Mouse (Mus musculus) layer of hippocampus, adult 9-11 months (tissue): ENCODE measurements around the gene Dnajb8.

Source experiments
- DNase-seq: peaks from one replicate; pipeline ENCODE4 v3.0.0; 2022

Gene Dnajb8

DNA sequence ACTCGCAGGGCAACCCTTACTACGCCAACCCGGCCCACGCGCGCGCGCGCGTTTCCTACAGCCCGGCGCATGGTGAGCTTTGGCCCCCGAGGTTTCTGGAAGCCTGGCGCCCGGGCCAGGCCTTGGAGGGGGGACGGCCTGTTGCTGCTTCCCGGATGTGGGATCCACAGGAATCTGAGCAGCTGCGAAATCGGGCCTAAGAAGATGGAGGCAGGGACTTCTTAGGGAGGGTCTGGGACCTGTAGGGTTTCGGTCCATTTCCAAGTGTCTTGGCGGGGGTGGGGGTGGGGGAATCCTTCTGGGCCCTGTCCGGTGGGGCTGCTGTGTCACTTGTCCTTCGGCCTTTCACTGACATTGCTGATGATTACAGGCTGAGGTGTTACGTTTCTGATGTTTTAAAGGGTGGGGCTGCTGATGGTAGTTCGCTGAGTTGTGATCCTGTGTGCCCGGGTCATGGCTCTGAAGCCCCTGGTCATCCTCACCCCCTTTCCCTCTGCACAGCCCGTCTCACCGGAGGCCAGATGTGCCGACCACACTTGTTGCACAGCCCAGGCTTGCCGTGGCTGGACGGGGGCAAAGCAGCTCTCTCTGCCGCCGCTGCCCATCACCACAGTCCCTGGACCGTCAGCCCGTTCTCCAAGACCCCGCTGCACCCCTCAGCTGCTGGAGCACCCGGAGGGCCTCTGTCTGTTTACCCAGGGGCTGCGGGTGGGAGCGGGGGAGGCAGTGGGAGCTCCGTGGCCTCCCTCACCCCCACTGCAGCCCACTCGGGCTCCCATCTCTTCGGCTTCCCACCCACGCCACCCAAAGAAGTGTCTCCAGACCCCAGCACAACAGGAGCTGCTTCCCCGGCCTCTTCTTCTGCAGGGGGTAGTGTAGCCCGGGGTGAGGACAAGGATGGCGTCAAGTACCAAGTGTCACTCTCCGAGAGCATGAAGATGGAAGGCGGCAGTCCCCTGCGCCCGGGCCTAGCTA is 22.1 kb upstream of the Dnajb8 start:
- DNase-seq = no peak

DNA sequence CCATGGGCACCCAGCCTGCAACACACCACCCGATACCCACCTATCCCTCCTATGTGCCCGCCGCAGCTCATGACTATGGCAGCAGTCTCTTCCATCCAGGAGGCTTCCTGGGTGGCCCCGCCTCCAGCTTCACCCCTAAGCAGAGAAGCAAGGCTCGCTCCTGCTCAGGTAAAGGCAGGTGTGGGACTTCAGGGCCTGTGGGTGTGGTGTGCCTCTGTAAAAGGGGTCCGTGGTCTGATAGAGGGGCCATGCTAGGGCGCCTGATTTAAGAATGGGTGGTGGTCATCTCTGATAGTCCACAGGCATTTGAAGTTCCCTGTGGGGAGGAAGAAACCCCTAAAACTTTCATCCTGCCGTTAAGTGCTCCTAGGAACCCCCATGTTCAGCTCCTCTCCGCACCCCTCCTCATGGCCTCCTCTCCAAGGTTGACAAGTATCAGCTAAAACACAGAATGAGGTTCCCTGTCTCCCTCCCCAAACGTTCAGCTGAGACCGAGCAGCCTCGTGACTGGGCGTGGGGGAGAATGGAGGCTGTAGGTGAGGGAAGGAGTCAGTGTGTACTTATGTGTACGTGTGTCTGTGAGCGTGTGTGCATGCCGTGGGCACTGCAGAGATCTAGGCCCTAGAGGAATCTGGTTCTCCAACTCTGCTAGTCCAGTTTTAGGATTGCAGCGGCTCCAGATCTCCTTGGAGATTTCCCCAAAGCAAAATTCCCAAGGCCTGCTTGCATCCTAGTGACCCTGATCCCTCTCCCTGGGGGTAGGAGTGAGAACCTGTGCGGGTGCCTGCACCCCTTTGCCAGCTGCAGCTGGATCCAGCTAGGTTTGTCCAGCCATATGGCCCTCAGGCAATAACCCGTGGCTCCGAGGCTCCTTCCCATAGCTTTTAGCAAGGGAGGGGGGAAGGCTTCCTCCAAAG is 21.1 kb upstream of the Dnajb8 start:
- DNase-seq = no peak

DNA sequence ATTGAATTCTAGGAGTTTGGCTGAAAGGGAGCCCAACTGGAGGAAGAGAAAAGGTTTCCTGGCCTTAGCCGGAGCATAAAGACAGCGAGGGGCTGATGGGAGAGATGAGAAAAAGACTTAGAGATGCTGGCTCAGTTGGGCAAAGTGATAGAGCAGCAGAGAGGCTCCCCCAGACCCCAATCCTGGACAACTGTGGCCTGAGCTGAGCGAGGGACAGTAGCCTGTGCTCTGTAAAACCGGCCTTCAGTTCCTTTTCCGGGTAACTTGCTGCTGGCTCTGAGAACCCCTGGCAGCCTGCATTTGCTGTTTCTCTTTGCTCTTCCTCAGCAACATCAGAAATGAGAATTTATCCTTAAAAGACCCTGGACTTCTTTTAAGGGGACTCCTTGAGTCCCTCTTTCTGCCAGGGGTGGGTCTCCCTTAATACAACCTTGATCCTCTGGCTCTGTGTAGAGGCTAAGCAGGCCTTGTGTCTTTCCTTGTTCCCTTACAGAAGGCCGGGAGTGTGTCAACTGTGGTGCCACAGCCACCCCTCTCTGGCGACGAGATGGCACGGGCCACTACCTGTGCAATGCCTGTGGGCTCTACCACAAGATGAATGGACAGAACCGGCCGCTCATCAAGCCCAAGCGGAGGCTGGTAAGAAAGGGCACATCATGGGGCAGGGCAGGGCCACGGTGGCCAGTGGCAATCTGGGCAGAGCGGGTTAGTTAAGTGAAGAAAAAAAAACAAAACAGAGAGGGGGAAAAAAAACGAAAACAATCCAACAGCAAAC is 20.0 kb upstream of the Dnajb8 start:
- no peak for DNase-seq

DNA sequence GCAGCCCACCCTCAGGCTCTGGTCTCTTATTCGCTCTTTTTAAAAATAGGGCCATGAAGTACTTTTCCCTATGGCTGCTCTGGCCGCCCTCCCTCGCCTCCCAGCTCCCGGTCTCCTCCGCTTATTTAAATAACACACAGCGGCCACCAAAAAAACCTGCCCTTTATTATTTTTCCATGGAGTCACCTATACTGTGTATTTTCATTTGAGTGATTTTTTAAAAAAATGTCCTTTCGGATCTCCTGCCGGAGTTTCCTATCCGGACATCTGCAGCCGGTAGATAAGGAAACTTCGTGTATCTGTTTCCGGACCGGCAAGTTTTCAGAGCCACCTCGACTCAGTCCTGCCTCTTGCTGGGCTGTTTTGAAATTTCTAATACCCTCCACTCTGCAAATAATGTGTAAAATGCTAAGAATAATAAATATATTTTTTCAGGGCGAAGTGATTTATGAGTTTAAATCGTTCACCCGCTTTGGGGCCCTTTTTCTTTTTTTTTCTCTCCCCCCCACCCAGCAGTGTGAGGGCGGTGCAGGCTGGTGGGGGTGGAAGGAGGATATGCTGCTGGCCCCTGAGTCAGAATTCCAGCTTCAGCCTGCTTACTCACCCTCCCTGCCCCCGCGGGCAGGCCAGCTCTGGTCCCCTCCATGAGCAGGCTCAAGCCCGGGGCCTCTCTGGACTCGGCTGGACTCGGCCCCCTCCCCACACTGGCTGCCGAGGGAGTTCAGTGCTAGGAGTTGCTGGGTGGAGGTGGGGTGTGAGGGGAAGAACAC is 19.0 kb upstream of the Dnajb8 start:
- DNase-seq = no peak

DNA sequence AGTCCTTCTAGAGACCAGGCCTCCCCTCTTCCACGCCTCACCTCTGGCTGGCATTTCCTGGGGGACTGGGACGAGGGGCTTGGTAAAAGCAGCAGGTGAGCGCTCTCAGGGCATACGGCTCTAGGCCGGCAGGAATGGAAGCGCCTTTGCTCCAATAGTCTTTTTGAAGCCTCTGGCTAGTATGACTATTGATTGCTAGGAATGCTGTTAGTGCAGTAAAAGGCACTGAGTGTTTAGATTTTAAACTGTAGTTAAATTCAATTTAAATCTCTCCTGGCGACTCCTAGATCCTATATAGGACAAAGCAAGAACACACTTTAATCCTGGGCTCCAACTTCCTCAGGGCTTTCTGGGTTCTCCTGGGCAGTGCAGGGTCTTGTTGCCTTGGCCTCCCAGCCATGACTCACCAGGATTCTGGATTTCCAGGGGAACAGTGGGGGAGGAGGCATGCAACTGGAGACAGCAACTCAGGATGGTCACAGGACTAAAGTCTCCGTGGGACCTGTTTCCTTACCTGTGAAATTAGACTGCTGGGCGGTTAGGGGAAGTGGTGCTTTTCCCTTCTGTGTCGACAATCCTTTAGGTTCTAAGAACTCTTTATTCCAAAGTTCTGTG is 18.2 kb upstream of the Dnajb8 start:
- DNase-seq = no peak

DNA sequence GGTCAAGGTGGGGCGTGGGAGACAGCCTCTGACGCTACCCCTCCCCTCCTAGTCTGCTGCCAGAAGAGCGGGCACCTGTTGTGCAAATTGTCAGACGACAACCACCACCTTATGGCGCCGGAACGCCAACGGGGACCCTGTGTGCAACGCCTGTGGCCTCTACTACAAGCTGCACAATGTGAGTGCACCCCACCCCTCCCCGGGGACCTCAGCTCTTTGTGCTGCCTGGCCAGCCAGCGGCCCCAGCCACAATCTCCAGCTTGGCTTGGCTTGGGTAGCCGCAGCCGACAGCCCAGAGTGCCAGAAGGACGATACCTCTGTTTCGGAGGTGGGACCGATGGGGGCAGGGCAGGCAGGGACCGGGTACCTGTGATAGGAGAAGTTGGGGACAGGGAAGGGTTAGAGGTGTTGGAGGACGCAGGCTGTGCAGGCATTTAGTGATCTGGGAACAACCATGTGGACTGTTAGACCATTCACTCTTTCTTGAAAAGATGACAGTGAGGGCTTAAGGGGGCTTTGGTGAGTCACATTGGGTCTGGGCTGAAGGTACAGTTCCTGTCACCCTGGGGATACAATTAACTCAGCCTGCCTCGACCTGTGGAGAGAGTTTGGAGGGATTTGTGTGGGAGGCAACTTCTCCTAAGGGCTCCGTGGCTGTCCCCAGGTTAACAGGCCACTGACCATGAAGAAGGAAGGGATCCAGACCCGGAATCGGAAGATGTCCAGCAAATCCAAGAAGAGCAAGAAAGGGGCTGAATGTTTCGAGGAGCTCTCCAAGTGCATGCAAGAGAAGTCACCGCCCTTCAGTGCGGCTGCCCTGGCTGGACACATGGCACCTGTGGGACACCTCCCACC is 17.3 kb upstream of the Dnajb8 start:
- no peak for DNase-seq

DNA sequence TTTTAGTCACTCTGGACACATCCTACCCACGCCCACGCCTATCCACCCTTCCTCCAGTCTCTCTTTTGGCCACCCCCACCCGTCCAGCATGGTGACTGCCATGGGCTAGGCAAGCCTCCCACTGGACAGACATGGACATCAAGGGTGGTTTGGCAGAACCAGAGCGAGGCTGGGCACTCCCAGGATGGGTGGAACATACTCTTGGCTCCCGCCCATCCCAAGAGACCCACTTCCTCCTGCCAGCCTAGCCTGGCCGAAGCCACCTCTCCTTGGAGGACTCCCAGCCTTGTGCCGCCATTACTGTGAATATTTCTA is 16.7 kb upstream of the Dnajb8 start:
- DNase-seq = no peak

DNA sequence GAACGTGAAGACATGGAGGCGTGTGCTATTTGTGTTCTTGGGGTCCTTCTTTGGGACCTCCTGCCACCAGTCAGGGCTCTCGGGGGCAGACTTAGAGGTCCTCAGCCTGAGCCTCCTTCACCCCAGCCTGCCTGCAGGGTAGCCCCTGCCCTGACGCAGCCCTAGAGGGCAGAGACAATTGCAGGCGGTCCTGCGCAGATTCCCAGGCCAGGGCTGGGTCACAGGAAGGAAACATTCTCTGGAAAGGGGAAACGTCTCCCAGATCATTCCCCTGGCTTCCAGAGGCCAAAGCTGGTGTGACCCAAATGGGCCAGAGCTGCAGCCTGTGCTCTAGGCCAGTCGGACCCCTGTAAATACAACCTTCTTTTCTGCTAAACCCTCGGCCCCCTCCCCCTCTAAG is 16.1 kb upstream of the Dnajb8 start:
- no peak for DNase-seq

DNA sequence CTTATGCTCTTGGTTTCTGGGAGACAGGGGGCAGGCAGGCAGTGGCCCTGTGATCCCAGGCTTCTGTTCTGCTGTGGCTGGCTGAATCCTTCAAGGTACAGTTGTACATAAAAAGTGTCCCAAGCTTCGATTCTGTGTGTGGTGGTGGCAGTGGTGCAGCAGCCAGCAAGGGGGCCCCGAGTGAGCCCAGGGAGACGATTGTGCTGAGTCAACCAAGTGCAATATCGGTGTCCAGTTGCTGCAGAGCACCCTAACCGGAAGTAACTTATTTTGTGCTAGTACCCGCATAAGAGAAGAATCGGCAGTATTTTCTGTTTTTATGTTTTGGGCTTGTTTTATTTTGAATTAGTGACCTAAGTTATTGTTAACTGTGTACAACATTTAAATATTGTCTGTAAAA is 15.5 kb upstream of the Dnajb8 start:
- no peak for DNase-seq

DNA sequence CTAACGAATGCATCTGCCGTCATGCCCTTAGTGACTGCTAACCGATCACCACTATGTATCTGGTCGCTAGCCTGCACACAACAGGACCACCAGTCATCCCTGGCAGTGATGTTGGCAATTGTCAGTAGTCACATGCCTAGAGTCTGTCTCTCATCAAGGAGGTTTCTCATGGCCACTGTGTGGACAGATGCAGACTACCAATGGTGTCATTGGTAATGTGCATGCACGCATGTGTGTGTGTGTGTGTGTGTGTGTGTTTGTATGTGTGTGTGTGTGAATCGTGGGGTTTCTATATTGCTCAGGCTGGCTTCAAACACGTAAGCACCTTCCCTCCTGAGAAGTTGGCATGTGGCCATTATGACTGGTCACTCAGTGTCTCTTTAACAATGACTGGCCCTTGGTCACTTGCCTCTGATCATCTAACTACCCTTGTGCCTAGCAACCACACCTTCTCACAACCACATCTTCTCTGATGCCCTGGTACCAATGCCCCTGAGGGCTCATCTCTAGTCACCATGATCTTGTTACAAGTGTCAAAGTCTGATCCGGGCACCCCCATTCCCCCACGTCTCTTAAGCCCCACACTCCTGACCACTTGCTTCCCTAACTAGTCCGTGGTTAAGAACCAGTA is 14.6 kb upstream of the Dnajb8 start:
- DNase-seq = no peak

DNA sequence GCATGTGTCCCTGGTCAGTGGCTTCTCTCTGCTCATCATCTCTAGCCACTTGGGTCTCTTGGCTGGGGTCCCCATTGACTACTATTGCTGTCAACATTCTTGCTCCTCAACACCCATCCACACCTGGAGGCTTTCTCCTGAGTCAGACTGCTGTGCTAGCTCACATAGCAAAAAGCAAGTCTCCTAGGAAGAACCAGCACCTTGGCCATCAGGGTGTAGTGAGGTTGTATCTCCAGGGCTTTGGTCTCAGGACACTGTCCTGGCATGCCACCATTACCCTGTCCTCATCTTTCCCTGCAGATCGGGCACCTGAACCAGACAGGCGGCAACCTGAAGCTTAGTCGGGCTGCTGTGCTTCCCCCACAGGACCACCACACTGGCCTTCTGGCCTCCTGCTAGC is 13.7 kb upstream of the Dnajb8 start:
- DNase-seq = no peak

DNA sequence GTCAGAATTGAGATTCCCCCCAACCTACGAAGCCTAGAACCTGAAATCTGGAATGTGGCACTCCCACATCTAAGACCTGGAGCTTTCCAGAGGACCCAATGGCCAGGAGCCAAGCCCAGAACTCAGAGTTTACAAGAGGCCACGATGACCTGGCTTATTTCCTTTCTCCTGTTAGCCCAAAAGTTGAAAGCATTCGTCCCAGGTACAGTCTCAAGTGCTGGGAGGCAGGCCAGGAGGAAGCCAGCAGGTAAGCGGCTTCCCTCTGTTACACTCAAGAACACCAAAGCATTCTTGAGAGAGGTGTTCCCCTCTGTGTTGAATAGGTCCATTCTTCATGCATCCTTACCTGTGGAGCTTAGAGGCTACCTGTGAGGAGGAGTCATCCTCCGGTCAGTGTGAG is 12.6 kb upstream of the Dnajb8 start:
- no peak for DNase-seq

DNA sequence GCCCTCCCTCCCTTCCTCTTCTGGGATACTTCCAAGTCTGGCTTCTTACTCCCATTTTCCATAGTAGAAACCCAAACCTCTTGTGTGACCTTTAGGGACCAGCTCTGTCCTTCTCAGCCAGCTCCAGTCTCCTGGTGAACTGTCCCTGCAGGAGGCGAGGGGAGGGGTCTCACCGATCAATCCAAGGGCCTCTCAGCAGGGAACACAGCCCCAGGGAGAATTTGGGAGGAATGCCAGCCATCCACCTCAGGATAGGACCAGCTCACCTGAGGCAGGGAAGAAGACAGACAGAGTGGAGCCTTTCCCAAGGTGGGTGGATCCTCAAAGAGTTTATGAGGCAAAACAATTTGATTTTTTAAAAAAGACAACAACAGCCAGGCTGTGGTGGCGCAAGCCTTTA is 11.9 kb upstream of the Dnajb8 start:
- DNase-seq = no peak

DNA sequence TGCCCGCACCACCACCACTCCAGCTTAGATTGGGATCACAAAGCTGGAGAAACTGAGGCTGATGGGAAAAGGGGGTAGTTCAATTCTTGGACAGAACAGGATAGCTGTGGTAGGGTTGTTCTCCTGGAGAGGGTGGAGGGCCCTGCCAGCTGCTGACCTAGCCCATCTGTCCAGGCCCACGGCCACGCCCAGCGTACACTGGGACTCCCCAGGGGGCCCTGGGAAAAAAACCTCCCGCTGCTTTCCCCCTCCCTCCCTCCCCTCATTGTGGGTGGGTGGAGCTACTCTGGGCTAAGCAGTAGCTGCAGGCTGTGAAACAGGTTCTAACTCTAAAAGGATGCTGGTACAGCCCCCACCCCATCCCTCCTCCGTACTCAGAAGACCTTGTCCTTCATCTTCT is 6.3 kb upstream of the Dnajb8 start:
- no peak for DNase-seq

DNA sequence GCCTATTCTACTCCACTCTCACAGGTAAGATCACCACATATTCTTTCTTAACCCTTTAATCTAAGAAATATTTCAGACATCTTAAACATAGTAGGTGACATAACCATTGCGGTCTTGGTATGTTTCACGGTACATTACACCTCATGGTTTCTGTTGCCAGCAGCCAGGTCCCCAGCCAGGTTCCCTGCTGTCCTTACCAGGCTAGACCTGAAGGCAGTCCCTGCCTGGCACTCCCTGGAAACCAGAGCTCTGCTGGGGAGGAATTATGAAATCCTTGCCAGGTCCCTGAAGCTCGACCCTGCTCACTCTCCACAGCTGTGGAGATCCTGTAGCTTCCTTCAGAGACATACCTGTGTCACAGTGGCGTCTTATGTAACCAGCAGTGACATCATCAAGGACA is 5.9 kb upstream of the Dnajb8 start:
- no peak for DNase-seq

DNA sequence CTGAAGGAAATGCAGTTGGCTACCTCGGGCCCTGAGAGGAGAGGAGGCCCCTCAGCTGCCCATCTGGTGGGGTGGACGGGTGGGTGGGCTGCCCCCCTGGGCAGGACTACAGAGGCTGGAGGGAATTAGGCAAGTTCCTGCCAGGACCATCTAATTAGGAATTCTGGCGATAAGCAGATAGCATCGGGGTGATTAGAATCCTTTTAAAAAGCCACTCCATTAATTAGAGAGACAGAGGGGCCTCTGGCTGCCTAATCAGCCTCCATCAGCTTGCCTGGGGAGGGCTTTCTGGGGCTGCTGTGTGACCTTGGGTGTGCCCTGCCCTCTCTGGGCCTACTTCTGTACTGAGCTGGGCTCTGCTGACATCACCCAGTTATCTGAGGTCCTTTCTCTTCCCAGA is 3.0 kb upstream of the Dnajb8 start:
- DNase-seq = no peak

DNA sequence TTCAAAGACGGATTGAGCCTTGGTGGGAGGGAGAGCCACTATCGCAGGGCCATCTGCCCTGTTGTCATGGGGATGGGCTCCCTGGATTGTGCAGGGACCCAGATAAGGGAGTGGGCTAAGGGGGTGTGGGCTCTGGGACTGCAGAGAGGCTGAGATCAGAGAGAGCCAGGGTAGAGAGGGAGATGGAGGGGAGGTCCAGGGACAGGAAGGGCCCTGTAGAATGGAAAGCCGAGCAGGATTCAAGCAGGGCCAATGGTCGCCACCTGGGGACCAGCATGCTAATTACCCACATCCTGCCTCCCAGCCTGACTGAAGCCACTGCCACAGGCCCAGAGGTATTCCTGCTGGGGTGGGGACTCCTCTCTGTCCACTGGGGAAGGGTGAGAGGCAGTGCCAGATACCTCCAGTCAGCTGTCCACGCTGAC is 4.5 kb downstream of the Dnajb8 start:
- no peak for DNase-seq

DNA sequence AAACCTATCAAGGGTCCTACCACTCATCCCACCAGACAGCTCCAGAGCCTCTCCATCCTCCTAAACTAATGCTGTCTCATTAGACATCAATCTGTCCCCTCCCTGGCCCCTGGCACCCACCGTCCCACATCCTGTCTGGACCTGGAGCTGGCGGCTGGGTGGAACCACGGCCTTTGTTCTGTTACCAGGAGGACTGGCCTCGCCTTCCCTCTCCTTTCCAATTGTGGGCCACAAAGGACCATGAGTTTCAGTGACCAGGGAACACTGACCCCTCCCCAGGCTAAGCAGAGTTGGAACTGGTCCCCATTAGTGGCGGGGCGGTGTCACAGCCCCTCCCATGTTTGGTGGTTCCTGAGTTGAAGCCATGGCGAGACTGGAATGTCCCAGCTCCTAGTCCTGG is 5.5 kb downstream of the Dnajb8 start:
- no peak for DNase-seq

DNA sequence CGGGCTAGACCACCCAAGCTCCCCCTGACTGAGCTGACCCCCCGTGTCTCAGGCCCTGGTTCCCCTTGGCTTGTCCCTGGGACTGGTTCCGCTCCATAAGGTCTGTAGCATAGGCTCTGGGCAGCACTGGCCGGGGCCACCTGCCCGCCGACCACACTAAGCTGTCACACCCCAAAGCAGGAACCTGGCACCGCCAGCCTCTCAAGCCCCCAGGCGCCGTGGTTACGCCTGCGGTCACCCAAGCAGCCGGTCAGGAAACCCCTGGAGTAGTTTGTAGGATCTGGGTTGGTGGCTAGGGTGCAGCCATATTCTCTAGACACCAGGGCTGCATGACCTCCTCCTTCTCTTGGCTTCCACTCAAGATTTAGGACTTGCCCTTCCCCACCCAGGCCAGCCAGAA is 7.2 kb downstream of the Dnajb8 start:
- DNase-seq = no peak

DNA sequence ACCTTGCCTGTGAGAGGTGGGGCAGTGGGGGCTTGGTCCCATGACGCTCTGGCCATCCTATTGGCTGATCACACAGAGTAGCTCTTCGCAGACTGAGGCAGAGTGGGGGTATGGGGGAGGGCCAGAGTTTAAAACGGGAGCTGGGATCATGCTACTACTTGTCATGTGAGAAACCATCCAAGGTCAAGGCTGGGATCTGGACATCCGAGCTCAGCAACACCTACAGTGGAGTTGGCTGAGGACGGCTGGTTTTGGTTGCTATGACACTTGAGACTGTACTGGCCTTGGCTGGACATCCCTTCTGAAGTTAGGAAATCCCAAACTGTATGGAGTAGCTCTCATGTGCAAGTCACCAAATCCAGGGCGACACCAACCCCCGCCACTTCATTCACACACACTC is 9.8 kb downstream of the Dnajb8 start:
- DNase-seq = no peak

DNA sequence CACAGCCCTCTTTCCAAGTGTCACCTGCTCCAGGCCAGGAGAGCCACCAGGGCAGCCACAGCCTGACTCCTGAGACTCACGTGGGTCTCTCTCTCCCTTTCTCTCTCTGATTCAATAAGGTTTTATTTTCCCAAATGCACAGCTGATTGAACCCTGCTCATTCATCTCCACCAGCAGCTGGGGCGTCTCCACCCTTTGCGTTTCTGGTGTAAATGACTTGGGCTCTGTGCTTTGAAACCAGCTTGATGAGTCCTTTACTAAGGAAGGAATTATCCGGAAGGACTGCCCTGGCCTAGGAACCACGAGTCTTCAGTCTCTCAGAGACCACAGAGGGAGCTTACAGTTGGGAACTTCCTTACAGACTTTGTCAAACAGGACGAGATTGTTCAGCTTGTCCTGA is 10.2 kb downstream of the Dnajb8 start:
- no peak for DNase-seq
